Mouse (Mus musculus) monocyte, adult 2 months (primary cell): Measurements from ENCODE around the gene Atg101.
A peak's percentile ranks its signal among the peaks of the same experiment; 100 is the strongest.

Experiments
- DNase-seq, 2 experiments: peaks; one replicate each; pipeline ENCODE4 v3.0.0; 2022; ENCODE audit warnings: low spot score in 2 of 2, low read depth in 1 of 2

Gene Atg101

GRCm38 (mm10) chr15:101283911-101284750, at the start of gene Atg101:
Gene Atg101, plus strand, starts transcription at chr15:101284272.
- DNase-seq: peak; percentile 78 to 89

- no peak for DNase-seq
Measured at GRCm38 (mm10) chr15:101234611-101235341, 49.3 kb upstream of the Atg101 start.

GRCm38 (mm10) chr15:101235342-101235698, 48.8 kb upstream of the Atg101 start:
- DNase-seq: no peak

- DNase-seq: no peak
Measured at GRCm38 (mm10) chr15:101235728-101236327, 48.2 kb upstream of the Atg101 start.

GRCm38 (mm10) chr15:101236878-101237277, 47.2 kb upstream of the Atg101 start:
- DNase-seq: no peak

- DNase-seq: no peak
Measured at GRCm38 (mm10) chr15:101238885-101239511, 45.1 kb upstream of the Atg101 start.

GRCm38 (mm10) chr15:101239821-101240220, 44.3 kb upstream of the Atg101 start:
- DNase-seq: no peak

GRCm38 (mm10) chr15:101240799-101241204, 43.3 kb upstream of the Atg101 start:
- DNase-seq: peak in 1 of 2 experiments; percentile 83

GRCm38 (mm10) chr15:101241236-101241635, 42.8 kb upstream of the Atg101 start:
- no peak for DNase-seq

- DNase-seq: no peak
Measured at GRCm38 (mm10) chr15:101241853-101242252, 42.2 kb upstream of the Atg101 start.

GRCm38 (mm10) chr15:101242645-101243044, 41.4 kb upstream of the Atg101 start:
- DNase-seq: no peak

GRCm38 (mm10) chr15:101244012-101244411, 40.1 kb upstream of the Atg101 start:
- peak in 1 of 2 experiments; percentile 62 for DNase-seq

GRCm38 (mm10) chr15:101246231-101247154, 37.6 kb upstream of the Atg101 start:
- DNase-seq: peak; percentile 92 to 93

GRCm38 (mm10) chr15:101247155-101247498, 36.9 kb upstream of the Atg101 start:
- no peak for DNase-seq

- no peak for DNase-seq
Measured at GRCm38 (mm10) chr15:101248029-101248710, 35.9 kb upstream of the Atg101 start.

- DNase-seq: no peak
Measured at GRCm38 (mm10) chr15:101250220-101250800, 33.8 kb upstream of the Atg101 start.

GRCm38 (mm10) chr15:101251930-101252329, 32.1 kb upstream of the Atg101 start:
- no peak for DNase-seq

- DNase-seq: peak in 1 of 2 experiments; percentile 66
Measured at GRCm38 (mm10) chr15:101252614-101253013, 31.5 kb upstream of the Atg101 start.

- DNase-seq: no peak
Measured at GRCm38 (mm10) chr15:101253563-101253885, 30.5 kb upstream of the Atg101 start.
